In the genomic region with DNA sequence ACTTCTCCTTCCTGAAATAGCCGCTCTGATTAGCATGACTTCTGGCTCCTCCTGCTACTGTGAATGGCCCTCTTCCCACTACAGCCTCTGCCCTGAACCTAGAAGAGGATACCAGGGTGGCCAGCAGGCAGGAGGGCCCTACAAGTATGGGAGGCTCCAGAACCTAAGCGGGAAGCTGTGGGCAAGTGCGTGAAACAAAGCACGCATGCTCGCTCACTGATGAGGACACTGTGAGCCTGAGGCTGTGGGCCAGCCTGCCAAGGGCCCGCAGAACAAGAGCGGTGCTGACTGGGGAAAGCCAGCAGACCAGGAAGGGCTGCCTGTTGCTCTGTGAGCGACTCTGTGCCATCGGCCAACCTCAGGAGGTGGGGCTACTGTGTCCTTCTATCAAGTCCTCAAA, we compare ENCODE assay signal across 8 mouse cellular contexts.
DNase-seq lines count a peak whose midpoint lies in the region; ATAC-seq lines count a peak whose summit lies in the region.
"Had no signal": no experiment of that assay in that cellular context is flagged by ENCODE, and none has a peak within 500 bp of the region (broad histone marks: within the 10 kb centered on the region; RNA-seq: fewer than 3 reads in every experiment).

No protein-coding gene starts in this region.

- H3K4me3 ChIP-seq in limb, embryonic 11.5 days (ENCODE audit: low read depth, low read length): no peak overlapping the region
- H3K4me3 ChIP-seq in limb, embryonic 10.5 days: no peak overlapping the region
- no peak overlapping the region for H3K4me3 ChIP-seq in embryonic facial prominence, embryonic 10.5 days
- H3K4me3 ChIP-seq in intestine, embryonic 15.5 days (replicated peaks): no peak overlapping the region
- no peak overlapping the region for H3K4me3 ChIP-seq in liver, embryonic 11.5 days (ENCODE audit: low read depth, low read length)

- peak overlapping the region; percentile 17; the same call in 1 of the 2 replicates for H3K9ac ChIP-seq in limb, embryonic 11.5 days (ENCODE audit: low read length)
- H3K9ac ChIP-seq in intestine, embryonic 15.5 days: no peak overlapping the region
- H3K9ac ChIP-seq in liver, embryonic 11.5 days (ENCODE audit: low read depth, low read length): no peak overlapping the region

- H3K4me1 ChIP-seq in limb, embryonic 11.5 days (ENCODE audit: control insufficient read depth, insufficient read depth, low read length): peaks cover 17% of the 10 kb centered on the region
- peaks cover 43% of the 10 kb centered on the region for H3K4me1 ChIP-seq in limb, embryonic 10.5 days
- H3K4me1 ChIP-seq in embryonic facial prominence, embryonic 10.5 days: peaks cover 25% of the 10 kb centered on the region
- peaks cover 18% of the 10 kb centered on the region for H3K4me1 ChIP-seq in intestine, embryonic 15.5 days (replicated peaks)
- H3K4me1 ChIP-seq in liver, embryonic 11.5 days (replicated peaks; ENCODE audit: control insufficient read depth, insufficient read depth, low read length): peaks cover 7% of the 10 kb centered on the region

- ATAC-seq in limb, embryonic 11.5 days (ENCODE audit: insufficient number of reproducible peaks, low FRiP score, low TSS enrichment, low read depth): no peak
- peak; percentile 29; the same call in 1 of the 2 replicates for ATAC-seq in intestine, embryonic 15.5 days
- peak; percentile 22; the same call in 1 of the 2 replicates for ATAC-seq in megakaryocyte, adult 5-6 weeks (ENCODE audit: poor library complexity, severe bottlenecking)
- no peak for ATAC-seq in liver, embryonic 11.5 days (replicated peaks; ENCODE audit: low FRiP score)

- no peak overlapping the region for H3K4me2 ChIP-seq in limb, embryonic 11.5 days (ENCODE audit: low read depth, severe bottlenecking)
- H3K4me2 ChIP-seq in intestine, embryonic 15.5 days (replicated peaks): no peak overlapping the region
- H3K4me2 ChIP-seq in liver, embryonic 11.5 days: no peak overlapping the region

- H3K36me3 ChIP-seq in limb, embryonic 11.5 days (ENCODE audit: control insufficient read depth, insufficient read depth, low read length): no peaks in the 10 kb centered on the region; the same call in 1 of the 2 replicates
- peaks cover 36% of the 10 kb centered on the region for H3K36me3 ChIP-seq in limb, embryonic 10.5 days
- no peaks in the 10 kb centered on the region; the same call in 1 of the 2 replicates for H3K36me3 ChIP-seq in embryonic facial prominence, embryonic 10.5 days (replicated peaks)
- no peaks in the 10 kb centered on the region for H3K36me3 ChIP-seq in intestine, embryonic 15.5 days
- H3K36me3 ChIP-seq in liver, embryonic 11.5 days (ENCODE audit: control insufficient read depth, insufficient read depth, low read length): no peaks in the 10 kb centered on the region

- WGBS in limb, embryonic 11.5 days: 86% methylated on average over 9 of the region's 9 CpGs
- 87% methylated on average over 9 of the region's 9 CpGs for whole genome bisulfite sequencing in limb, embryonic 10.5 days
- 74% methylated on average over 9 of the region's 9 CpGs for WGBS in embryonic facial prominence, embryonic 10.5 days
- 76% methylated on average over 9 of the region's 9 CpGs for WGBS in intestine, embryonic 15.5 days
- 75% methylated on average over 9 of the region's 9 CpGs for WGBS in liver, embryonic 11.5 days

- 0 out of 2 replicates have a peak overlapping the region, but pooled peaks have one; percentile 14 for H3K27ac ChIP-seq in limb, embryonic 11.5 days (replicated peaks; ENCODE audit: low read depth, low read length)
- no peak overlapping the region for H3K27ac ChIP-seq in limb, embryonic 10.5 days
- peak overlapping the region; percentile 31; the same call in 1 of the 2 replicates for H3K27ac ChIP-seq in embryonic facial prominence, embryonic 10.5 days (replicated peaks)
- no peak overlapping the region for H3K27ac ChIP-seq in intestine, embryonic 15.5 days
- no peak overlapping the region for H3K27ac ChIP-seq in liver, embryonic 11.5 days (ENCODE audit: low read depth, low read length)

- no peaks in the 10 kb centered on the region for H3K9me3 ChIP-seq in limb, embryonic 11.5 days (ENCODE audit: control insufficient read depth, low read length)
- H3K9me3 ChIP-seq in limb, embryonic 10.5 days (replicated peaks): no peaks in the 10 kb centered on the region
- no peaks in the 10 kb centered on the region for H3K9me3 ChIP-seq in embryonic facial prominence, embryonic 10.5 days
- H3K9me3 ChIP-seq in intestine, embryonic 15.5 days: no peaks in the 10 kb centered on the region
- no peaks in the 10 kb centered on the region for H3K9me3 ChIP-seq in liver, embryonic 11.5 days (ENCODE audit: control insufficient read depth, low read length)

- H3K27me3 ChIP-seq in limb, embryonic 11.5 days (ENCODE audit: control insufficient read depth, insufficient read depth, low read length): no peaks in the 10 kb centered on the region
- H3K27me3 ChIP-seq in limb, embryonic 10.5 days (ENCODE audit: low read depth, poor library complexity, severe bottlenecking): no peaks in the 10 kb centered on the region
- no peaks in the 10 kb centered on the region for H3K27me3 ChIP-seq in embryonic facial prominence, embryonic 10.5 days (replicated peaks; ENCODE audit: low read depth, poor library complexity, severe bottlenecking)
- H3K27me3 ChIP-seq in intestine, embryonic 15.5 days (replicated peaks): no peaks in the 10 kb centered on the region
- H3K27me3 ChIP-seq in liver, embryonic 11.5 days (replicated peaks; ENCODE audit: control insufficient read depth, insufficient read depth, low read length): no peaks in the 10 kb centered on the region

- DNase-seq in limb, embryonic 11.5 days (ENCODE audit: low spot score): no peak
- DNase-seq in limb, embryonic 10.5 days (ENCODE audit: low spot score): no peak
- DNase-seq in embryonic facial prominence, embryonic 10.5 days (ENCODE audit: low spot score): no peak
- DNase-seq in liver, embryonic 11.5 days (ENCODE audit: low spot score): no peak
- DNase-seq in embryo, embryonic 10 days (ENCODE audit: low spot score): no peak
- DNase-seq: thymus, adult 2 months had no signal

Comparison
In these comparisons a context has a peak if more than half of its experiments do, and no peak if none do; other contexts are left out.
1. H3K27ac ChIP-seq: peak in limb, embryonic 11.5 days (single experiment) and embryonic facial prominence, embryonic 10.5 days (single experiment); none in limb, embryonic 10.5 days (single experiment), intestine, embryonic 15.5 days (single experiment) and liver, embryonic 11.5 days (single experiment).
2. ATAC-seq: peak in intestine, embryonic 15.5 days (single experiment) and megakaryocyte, adult 5-6 weeks (single experiment); none in limb, embryonic 11.5 days (single experiment) and liver, embryonic 11.5 days (single experiment).